Mouse (Mus musculus) cerebellum, adult 11-12 months (tissue): ENCODE measurements around the gene Nanos2.
A peak's percentile ranks its signal among the peaks of the same experiment; 100 is the strongest.

Experiments used
- DNase-seq: peaks from one replicate; pipeline ENCODE4 v3.0.0; 2022

Nanos2 gene

GRCm38 (mm10) chr7:18991660-18992293 lies 4.6 kb downstream of the Nanos2 start:
- DNase-seq: peak; percentile 83

DNA sequence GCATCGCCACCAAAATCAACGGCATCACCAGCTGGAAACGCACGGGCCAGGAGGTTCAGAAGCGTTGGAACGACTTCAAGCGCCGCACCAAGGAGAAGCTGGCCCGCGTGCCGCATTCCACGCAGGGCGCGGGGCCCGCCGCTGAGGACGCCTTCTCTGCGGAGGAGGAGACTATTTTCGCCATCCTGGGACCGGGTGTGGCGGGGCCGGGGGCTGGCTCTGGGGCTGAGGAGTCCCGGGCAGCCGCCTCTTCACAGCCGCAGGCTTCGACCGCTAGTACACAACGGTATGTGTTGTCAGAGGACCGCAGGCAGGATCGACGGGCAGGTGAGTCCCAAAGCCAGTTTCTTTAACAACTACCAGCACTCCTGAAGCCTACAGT lies 5.1 kb downstream of the Nanos2 start:
- peak; percentile 64 for DNase-seq

DNA sequence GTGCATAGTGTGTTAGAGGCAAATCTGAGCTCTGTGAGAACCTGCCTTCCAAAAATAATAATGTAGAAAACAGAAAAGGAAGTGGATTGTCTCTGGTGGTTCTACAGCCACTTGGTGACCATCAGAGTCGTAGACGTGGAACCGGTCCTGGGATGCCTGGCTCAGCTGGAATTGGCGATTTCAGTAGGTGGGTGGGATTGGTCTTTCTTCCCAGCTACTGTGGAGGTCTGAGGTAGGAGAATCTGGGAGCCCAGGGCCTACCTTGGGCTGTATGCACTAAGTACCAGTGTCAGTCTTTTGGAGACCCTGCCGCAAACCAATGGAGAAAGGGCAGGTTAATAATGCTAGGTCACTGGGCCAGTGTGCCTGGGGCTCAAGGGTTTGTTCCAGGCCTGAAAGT lies 5.8 kb downstream of the Nanos2 start:
- DNase-seq: peak; percentile 27

DNA sequence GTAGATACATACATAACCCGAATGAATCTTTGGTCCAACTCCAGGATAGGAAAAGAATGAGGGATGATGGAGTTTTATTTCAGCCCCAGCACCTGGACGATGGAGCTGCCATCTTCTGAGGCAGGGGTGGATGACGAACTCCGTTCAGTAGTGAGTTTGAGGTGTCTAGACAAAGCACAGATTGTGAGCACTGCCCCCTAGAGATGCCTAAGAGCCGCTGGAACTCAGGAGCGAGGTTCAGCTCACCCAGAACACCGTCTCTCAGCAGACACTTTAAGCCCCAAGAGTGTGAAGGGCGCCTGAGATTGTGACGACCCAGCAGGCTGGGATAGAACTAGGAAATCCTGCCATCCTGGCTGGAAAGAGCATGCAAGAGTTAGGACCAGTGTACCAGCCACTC lies 11.6 kb downstream of the Nanos2 start:
- DNase-seq: peak; percentile 29

GRCm38 (mm10) chr7:19000421-19000820 lies 13.2 kb downstream of the Nanos2 start:
- DNase-seq: peak; percentile 62

DNA sequence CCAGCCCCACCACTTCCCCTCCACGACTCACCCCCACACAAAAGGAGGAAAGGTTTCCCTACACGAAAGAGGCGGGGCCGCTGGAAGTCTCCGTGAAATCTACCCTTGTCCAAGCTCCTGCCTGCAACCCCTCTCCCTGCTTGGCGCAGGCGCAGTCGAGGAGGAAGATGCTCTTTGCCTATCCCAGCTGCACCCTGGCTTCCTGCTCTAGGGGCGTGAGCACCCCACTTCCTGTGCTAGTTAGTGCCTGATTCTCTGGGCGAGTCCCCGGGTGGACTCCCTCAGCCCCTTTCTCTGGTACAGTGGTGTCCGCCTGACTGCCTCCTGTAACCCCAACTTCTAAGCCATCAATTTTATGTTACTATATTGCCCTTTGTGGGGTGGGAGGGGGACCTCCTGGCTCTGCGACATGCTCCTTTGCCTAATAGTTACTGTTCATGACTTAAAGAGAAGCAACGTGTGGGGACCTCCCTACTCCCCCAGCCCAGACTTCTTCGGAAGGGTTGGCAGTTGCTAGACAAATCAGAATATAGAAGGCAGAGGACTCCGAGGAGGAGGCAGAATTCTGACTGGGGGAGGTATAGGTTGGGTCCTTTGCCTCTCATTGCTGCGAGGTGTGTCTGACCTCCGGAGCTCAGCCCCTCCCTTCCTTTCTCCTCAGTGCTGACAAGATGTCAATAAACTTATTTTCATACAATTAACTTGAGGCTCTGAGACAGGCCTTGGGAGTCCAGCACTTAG lies 14.0 kb downstream of the Nanos2 start:
- DNase-seq: peak; percentile 73

DNA sequence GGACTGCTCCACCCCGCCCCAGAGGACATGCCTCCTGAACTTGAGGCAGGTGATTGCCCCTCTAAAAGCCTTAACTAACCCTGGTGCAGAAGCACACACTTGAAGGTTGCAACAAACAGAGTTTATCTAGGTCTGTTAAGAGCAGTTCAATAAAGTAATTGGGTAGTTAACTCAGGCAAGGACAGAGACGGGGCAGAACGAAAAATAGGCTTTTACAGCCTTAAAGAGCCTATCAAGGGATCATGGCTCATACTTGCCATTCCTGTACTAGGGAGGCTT lies 14.5 kb downstream of the Nanos2 start:
- no peak for DNase-seq

GRCm38 (mm10) chr7:19002115-19002514 lies 14.9 kb downstream of the Nanos2 start:
- DNase-seq: peak; percentile 46

GRCm38 (mm10) chr7:19002848-19003498 lies 15.8 kb downstream of the Nanos2 start:
- DNase-seq: peak; percentile 82

GRCm38 (mm10) chr7:19003902-19004630 lies 16.9 kb downstream of the Nanos2 start, which contains the start of gene Irf2bp1:
TSS of gene Irf2bp1 (plus strand) at chr7:19004044.
- DNase-seq: peak; percentile 96

DNA sequence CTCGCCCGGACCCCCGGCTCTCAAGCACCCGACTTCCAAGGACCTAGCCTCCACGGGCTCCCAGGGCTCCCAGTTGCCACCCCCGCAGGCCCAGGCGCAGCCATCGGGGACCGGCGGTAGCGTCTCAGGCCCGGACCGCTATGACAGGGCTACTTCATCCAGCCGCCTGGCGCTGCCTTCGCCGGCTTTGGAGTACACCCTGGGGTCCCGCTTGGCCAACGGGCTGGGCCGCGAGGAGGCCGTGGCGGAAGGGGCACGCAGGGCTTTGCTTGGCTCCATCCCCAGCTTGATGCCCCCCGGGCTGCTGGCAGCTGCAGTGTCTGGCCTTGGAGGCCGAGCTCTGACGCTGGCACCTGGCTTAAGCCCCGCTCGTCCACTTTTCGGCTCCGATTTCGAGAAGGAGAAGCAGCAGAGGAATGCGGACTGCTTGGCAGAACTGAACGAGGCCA lies 17.5 kb downstream of the Nanos2 start:
- no peak for DNase-seq

DNA sequence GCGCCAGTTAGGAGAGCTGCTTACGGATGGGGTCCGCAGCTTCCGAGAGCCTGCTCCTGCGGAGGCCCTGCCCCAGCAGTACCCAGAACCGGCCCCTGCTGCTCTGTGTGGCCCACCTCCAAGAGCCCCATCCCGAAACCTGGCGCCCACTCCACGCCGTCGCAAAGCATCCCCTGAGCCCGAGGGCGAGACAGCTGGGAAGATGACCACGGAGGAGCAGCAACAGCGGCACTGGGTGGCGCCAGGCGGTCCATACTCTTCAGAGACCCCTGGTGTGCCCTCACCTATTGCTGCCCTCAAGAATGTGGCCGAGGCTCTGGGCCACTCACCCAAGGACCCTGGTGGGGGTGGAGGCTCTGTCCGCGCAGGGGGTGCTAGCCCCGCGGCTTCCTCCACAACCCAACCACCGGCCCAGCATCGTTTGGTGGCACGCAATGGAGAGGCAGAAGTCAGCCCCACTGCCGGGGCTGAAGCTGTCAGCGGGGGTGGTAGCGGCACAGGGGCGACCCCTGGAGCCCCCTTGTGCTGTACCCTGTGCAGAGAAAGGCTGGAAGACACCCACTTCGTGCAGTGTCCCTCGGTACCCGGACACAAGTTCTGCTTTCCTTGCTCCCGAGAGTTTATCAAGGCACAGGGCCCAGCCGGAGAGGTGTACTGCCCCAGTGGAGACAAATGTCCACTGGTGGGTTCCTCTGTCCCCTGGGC lies 18.4 kb downstream of the Nanos2 start:
- DNase-seq: peak; percentile 79

DNA sequence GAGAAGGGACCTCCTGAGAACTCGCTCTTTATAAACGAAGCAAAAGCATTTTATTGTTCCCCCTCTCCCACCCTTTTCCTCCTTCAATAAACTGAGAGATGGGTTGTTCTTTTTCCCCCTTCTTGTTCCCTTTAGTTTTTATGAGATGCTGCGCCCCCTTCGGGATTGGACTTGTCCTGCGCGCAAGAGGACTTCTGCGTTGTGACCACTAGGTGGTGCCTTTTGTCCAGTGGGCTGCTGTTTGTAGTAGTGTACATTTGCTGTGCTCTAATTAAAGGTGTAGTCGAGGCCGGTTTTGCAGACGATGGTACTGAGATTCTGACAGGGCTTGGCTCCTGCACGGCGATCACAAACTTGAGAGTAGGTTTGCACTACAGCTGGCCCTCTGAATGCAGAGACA lies 19.3 kb downstream of the Nanos2 start:
- DNase-seq: peak; percentile 83

- peak; percentile 64 for DNase-seq
Measured at GRCm38 (mm10) chr7:19007026-19007977, 20.1 kb downstream of the Nanos2 start.

DNA sequence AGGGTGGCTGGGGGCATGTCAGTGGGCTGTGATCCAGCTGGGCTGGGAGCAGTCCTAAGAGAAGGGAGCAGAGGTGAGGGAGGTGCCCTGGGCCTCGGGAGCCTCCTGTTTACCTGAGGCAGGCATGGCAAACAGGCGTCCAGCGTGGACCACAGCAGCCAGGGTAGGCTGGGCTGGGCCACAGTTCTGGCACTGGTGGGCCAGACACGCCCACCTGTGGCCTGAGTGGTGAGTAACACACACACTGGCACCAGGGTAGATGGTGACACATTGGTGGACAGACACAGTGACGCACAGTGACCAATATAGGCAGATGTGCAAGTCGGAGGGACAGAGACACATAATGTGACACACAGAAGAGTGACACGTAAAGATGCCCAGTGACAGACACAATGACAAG lies 23.4 kb downstream of the Nanos2 start:
- no peak for DNase-seq

GRCm38 (mm10) chr7:19012025-19012621 lies 24.9 kb downstream of the Nanos2 start:
- DNase-seq: peak; percentile 51

GRCm38 (mm10) chr7:19012882-19013281 lies 25.7 kb downstream of the Nanos2 start:
- peak; percentile 30 for DNase-seq

DNA sequence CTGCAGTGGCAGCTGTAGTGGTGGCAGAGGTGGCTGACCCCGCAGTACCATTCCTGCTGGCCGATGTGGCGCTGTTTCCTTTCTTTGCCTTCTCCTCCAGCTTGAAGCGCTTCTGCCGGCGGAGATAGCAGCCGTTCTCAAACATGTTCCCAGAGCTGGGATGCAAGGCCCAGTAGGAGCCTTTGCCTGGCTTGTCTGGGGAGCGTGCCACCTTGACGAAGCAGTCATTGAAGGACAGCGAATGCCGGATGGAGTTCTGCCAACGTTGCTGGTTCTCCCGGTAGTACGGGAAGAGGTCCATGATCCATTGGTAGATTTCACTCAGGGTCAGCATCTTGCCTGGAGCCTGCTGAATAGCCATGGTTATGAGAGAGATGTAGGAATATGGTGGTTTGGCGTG lies 27.3 kb downstream of the Nanos2 start:
- no peak for DNase-seq

DNA sequence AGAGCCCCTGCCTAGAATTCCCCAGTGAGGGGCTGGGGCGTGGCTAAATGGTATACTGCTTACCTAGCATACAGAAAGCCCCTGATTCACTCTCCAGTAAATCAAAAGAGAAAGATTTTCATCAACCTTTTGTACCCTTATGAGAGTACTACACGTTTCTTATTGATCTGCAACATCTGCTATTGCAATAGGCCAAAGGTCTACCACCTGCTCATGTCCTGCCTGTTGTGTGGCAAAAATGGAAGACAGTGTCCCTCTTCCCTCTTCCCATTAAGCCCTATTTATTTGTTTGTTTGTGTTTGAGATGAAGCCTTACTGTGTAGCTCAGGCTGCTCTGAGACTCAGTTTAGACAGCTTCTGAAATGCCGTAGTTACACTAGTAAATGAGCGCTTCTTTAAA lies 28.8 kb downstream of the Nanos2 start:
- no peak for DNase-seq

GRCm38 (mm10) chr7:19017909-19018308 lies 30.7 kb downstream of the Nanos2 start:
- no peak for DNase-seq

DNA sequence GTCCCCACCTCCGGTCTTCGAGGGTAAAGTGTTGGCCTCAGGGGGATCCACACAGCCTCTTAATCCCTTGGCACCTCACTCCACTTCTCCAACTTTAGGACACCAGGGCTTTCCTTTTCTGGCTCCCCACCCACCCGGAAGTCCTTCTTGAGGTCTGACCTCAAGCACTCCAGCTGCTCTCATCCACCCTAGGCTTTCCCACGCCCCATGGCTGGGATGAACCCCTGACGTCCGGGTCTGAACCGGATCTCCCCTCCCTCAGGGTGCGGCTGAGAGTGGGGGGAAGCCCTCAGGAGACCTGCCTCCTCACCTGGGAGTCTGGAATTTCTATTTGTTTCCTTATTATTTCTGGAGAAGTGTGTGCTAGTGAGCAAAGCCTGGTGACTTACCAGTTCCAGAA lies 33.8 kb downstream of the Nanos2 start:
- DNase-seq: peak; percentile 41
